Mouse (Mus musculus): Measurements from ENCODE around the gene Fam216a. TPM values are rescaled to one million over a fixed set of nuclear protein-coding genes. Genes with fewer than 3 reads are reported as not detected.

Fam216a gene
- polyA plus RNA-seq, 1 experiment from 2014 or later: 140 TPM

GRCm38 (mm10) chr5:122377101-122377833 lies 5.1 kb upstream of the Fam216a start:
- Histone ChIP-seq H3K36me3 (ENCODE audit: control insufficient read depth, insufficient read depth, low read length) (peaks cover 21% of the 10 kb centered on the region), H3K4me3 (ENCODE audit: low read length) (no peak overlapping the region), H3K9ac (ENCODE audit: low read depth, low read length) (no peak overlapping the region), H3K27ac (ENCODE audit: low read depth, low read length) (no peak overlapping the region), H3K4me1 (ENCODE audit: control insufficient read depth, insufficient read depth, low read depth, low read length) (peaks cover 10% of the 10 kb centered on the region), H3K4me2 (ENCODE audit: low read length) (no peak overlapping the region), H3K27me3 (replicated peaks; ENCODE audit: control insufficient read depth, insufficient read depth, low read length) (no peaks in the 10 kb centered on the region), H3K9me3 (ENCODE audit: control insufficient read depth, low read length) (no peaks in the 10 kb centered on the region)
- ATAC-seq: no peak
- WGBS: 91% methylated on average over 4 of the region's 4 CpGs

- ATAC-seq: no peak
Measured at GRCm38 (mm10) chr5:122372878-122373277, 714 bp upstream of the Fam216a start.

GRCm38 (mm10) chr5:122371591-122372191 lies 473 bp downstream of the Fam216a start, which contains the start of gene Gpn3:
TSS of gene Gpn3 (plus strand) at chr5:122371876.
- peak within 1 kb of the TSS; percentile 84 for H3K4me3 ChIP-seq (ENCODE audit: low read length)
- peak; percentile 79 for ATAC-seq
- 1% methylated on average over 30 of the region's 46 CpGs for WGBS
- H3K9ac ChIP-seq (ENCODE audit: low read depth, low read length): peak within 1 kb of the TSS; percentile 93
- H3K4me1 ChIP-seq (ENCODE audit: control insufficient read depth, insufficient read depth, low read depth, low read length): peaks cover 18% of the 10 kb centered on the region
- H3K27ac ChIP-seq (ENCODE audit: low read depth, low read length): peak within 1 kb of the TSS; percentile 95
- peak within 1 kb of the TSS; percentile 87 for H3K4me2 ChIP-seq (ENCODE audit: low read length)
- H3K9me3 ChIP-seq (ENCODE audit: control insufficient read depth, low read length): no peaks in the 10 kb centered on the region
- no peaks in the 10 kb centered on the region for H3K27me3 ChIP-seq (replicated peaks; ENCODE audit: control insufficient read depth, insufficient read depth, low read length)
- peaks cover 19% of the 10 kb centered on the region for H3K36me3 ChIP-seq (ENCODE audit: control insufficient read depth, insufficient read depth, low read length)

More at GRCm38 (mm10) chr5:122372878-122373277, 714 bp upstream of the Fam216a start:
- Histone ChIP-seq H3K9me3 (ENCODE audit: control insufficient read depth, low read length) (no peaks in the 10 kb centered on the region), H3K4me1 (ENCODE audit: control insufficient read depth, insufficient read depth, low read depth, low read length) (peaks cover 18% of the 10 kb centered on the region), H3K27me3 (replicated peaks; ENCODE audit: control insufficient read depth, insufficient read depth, low read length) (no peaks in the 10 kb centered on the region), H3K36me3 (ENCODE audit: control insufficient read depth, insufficient read depth, low read length) (peaks cover 12% of the 10 kb centered on the region), H3K4me2 (ENCODE audit: low read length) (peak overlapping the region; percentile 87), H3K27ac (ENCODE audit: low read depth, low read length) (peak overlapping the region; percentile 87), H3K9ac (ENCODE audit: low read depth, low read length) (peak overlapping the region; percentile 84), H3K4me3 (ENCODE audit: low read length) (peak overlapping the region; percentile 84)
- WGBS: 9% methylated on average over 5 of the region's 5 CpGs

- ATAC-seq: peak; percentile 73
- peak overlapping the region; percentile 67 for H3K4me2 ChIP-seq (ENCODE audit: low read length)
- under 1% methylated on average over 51 of the region's 57 CpGs for WGBS
- no peaks in the 10 kb centered on the region for H3K36me3 ChIP-seq (ENCODE audit: control insufficient read depth, insufficient read depth, low read length)
- no peaks in the 10 kb centered on the region for H3K9me3 ChIP-seq (ENCODE audit: control insufficient read depth, low read length)
- no peaks in the 10 kb centered on the region for H3K27me3 ChIP-seq (replicated peaks; ENCODE audit: control insufficient read depth, insufficient read depth, low read length)
- H3K4me1 ChIP-seq (ENCODE audit: control insufficient read depth, insufficient read depth, low read depth, low read length): peaks cover 6% of the 10 kb centered on the region
- peak overlapping the region; percentile 86 for H3K27ac ChIP-seq (ENCODE audit: low read depth, low read length)
- peak overlapping the region; percentile 92 for H3K9ac ChIP-seq (ENCODE audit: low read depth, low read length)
- H3K4me3 ChIP-seq (ENCODE audit: low read length): peak overlapping the region; percentile 96
Measured at GRCm38 (mm10) chr5:122354492-122355067, 17.6 kb downstream of the Fam216a start.

GRCm38 (mm10) chr5:122353807-122354491 lies 18.2 kb downstream of the Fam216a start, which contains the start of the genes Rad9b and Vps29:
TSS of gene Rad9b (minus strand) at chr5:122354233.
TSS of gene Vps29 (plus strand) at chr5:122354369.
- no peaks in the 10 kb centered on the region for H3K36me3 ChIP-seq (ENCODE audit: control insufficient read depth, insufficient read depth, low read length)
- H3K9ac ChIP-seq (ENCODE audit: low read depth, low read length): peak within 1 kb of the TSS; percentile 92
- peak within 1 kb of the TSS; percentile 86 for H3K27ac ChIP-seq (ENCODE audit: low read depth, low read length)
- H3K4me2 ChIP-seq (ENCODE audit: low read length): peak within 1 kb of the TSS; percentile 67
- H3K9me3 ChIP-seq (ENCODE audit: control insufficient read depth, low read length): no peaks in the 10 kb centered on the region
- ATAC-seq: peak; percentile 96
- peaks cover 6% of the 10 kb centered on the region for H3K4me1 ChIP-seq (ENCODE audit: control insufficient read depth, insufficient read depth, low read depth, low read length)
- peak within 1 kb of the TSS; percentile 96 for H3K4me3 ChIP-seq (ENCODE audit: low read length)
- H3K27me3 ChIP-seq (replicated peaks; ENCODE audit: control insufficient read depth, insufficient read depth, low read length): no peaks in the 10 kb centered on the region
- under 1% methylated on average over 49 of the region's 51 CpGs for WGBS

GRCm38 (mm10) chr5:122345777-122346176 lies 26.4 kb downstream of the Fam216a start:
- Histone ChIP-seq H3K4me1 (ENCODE audit: control insufficient read depth, insufficient read depth, low read depth, low read length) (no peaks in the 10 kb centered on the region), H3K36me3 (ENCODE audit: control insufficient read depth, insufficient read depth, low read length) (no peaks in the 10 kb centered on the region), H3K9me3 (ENCODE audit: control insufficient read depth, low read length) (no peaks in the 10 kb centered on the region), H3K9ac (ENCODE audit: low read depth, low read length) (no peak overlapping the region), H3K4me2 (ENCODE audit: low read length) (no peak overlapping the region), H3K27me3 (replicated peaks; ENCODE audit: control insufficient read depth, insufficient read depth, low read length) (no peaks in the 10 kb centered on the region), H3K27ac (ENCODE audit: low read depth, low read length) (no peak overlapping the region), H3K4me3 (ENCODE audit: low read length) (no peak overlapping the region)
- no peak for ATAC-seq
- WGBS: 80% methylated on average over 4 of the region's 4 CpGs

- no peaks in the 10 kb centered on the region for H3K36me3 ChIP-seq (ENCODE audit: control insufficient read depth, insufficient read depth, low read length)
- H3K27ac ChIP-seq (ENCODE audit: low read depth, low read length): no peak overlapping the region
- no peak overlapping the region for H3K4me3 ChIP-seq (ENCODE audit: low read length)
- H3K4me2 ChIP-seq (ENCODE audit: low read length): no peak overlapping the region
- peak; percentile 68; the same call in 1 of the 2 replicates for ATAC-seq
- no peaks in the 10 kb centered on the region for H3K27me3 ChIP-seq (replicated peaks; ENCODE audit: control insufficient read depth, insufficient read depth, low read length)
- no peaks in the 10 kb centered on the region for H3K4me1 ChIP-seq (ENCODE audit: control insufficient read depth, insufficient read depth, low read depth, low read length)
- no peak overlapping the region for H3K9ac ChIP-seq (ENCODE audit: low read depth, low read length)
- WGBS: 8% methylated on average over 5 of the region's 5 CpGs
- no peaks in the 10 kb centered on the region for H3K9me3 ChIP-seq (ENCODE audit: control insufficient read depth, low read length)
Measured at GRCm38 (mm10) chr5:122344260-122344659, 27.9 kb downstream of the Fam216a start.

GRCm38 (mm10) chr5:122343768-122344167 lies 28.4 kb downstream of the Fam216a start:
- H3K27me3 ChIP-seq (replicated peaks; ENCODE audit: control insufficient read depth, insufficient read depth, low read length): no peaks in the 10 kb centered on the region
- H3K4me1 ChIP-seq (ENCODE audit: control insufficient read depth, insufficient read depth, low read depth, low read length): no peaks in the 10 kb centered on the region
- no peak overlapping the region for H3K27ac ChIP-seq (ENCODE audit: low read depth, low read length)
- WGBS: 48% methylated on average over 7 of the region's 7 CpGs
- H3K9me3 ChIP-seq (ENCODE audit: control insufficient read depth, low read length): no peaks in the 10 kb centered on the region
- no peak for ATAC-seq
- no peak overlapping the region for H3K4me3 ChIP-seq (ENCODE audit: low read length)
- no peak overlapping the region for H3K4me2 ChIP-seq (ENCODE audit: low read length)
- no peaks in the 10 kb centered on the region for H3K36me3 ChIP-seq (ENCODE audit: control insufficient read depth, insufficient read depth, low read length)
- H3K9ac ChIP-seq (ENCODE audit: low read depth, low read length): no peak overlapping the region

All from hindbrain, embryonic 16.5 days (tissue).